Mouse (Mus musculus) lung, adult 18-20 months (tissue): ENCODE results near the gene Hist1h4b.

Source experiments
- DNase-seq, 2 experiments: peaks; one replicate each; pipeline ENCODE4 v3.0.0; 2022; ENCODE audit warnings: mixed read lengths in 2 of 2

Gene Hist1h4b

GRCm38 (mm10) chr13:23806422-23807052, 49.7 kb downstream of the Hist1h4b start, which contains the start of gene Slc17a2:
Gene Slc17a2 (plus strand): TSS chr13:23806993.
- peak in 1 of 2 experiments; percentile 24 for DNase-seq
